Mouse (Mus musculus): Measurements from ENCODE around the gene Tchhl1. TPM values are rescaled to one million over a fixed set of nuclear protein-coding genes. Genes with fewer than 3 reads are reported as not detected.
"Not testable (repeated sequence)": the region's sequence is repeated elsewhere in the genome, so short reads cannot be mapped to it uniquely, and the experiment has no call there.

Gene Tchhl1
- not detected for total RNA-seq (2021)
- long read RNA-seq, experiment 1, result 0 reads
- long read RNA-seq, experiment 2, result 0 reads

- DNase-seq (ENCODE audit: low spot score), result no peak
These were observed at the start of gene Tchhl1 for GRCm38 (mm10) chr3:93468561-93468960. TSS of gene Tchhl1 (plus strand) at chr3:93468754.

- no peak for DNase-seq (ENCODE audit: low spot score)
These were observed 36.9 kb upstream of the Tchhl1 start for GRCm38 (mm10) chr3:93431673-93432072.

GRCm38 (mm10) chr3:93442030-93442429, 26.5 kb upstream of the Tchhl1 start, which contains the start of gene Tchh:
TSS of gene Tchh (plus strand) at chr3:93442330.
- no peak for DNase-seq (ENCODE audit: low spot score)

GRCm38 (mm10) chr3:93443501-93444101, 25.0 kb upstream of the Tchhl1 start:
- peak; percentile 3 for DNase-seq (ENCODE audit: low spot score)

GRCm38 (mm10) chr3:93444343-93445164, 24.0 kb upstream of the Tchhl1 start:
- DNase-seq (ENCODE audit: low spot score), result peak; percentile 53

- DNase-seq (ENCODE audit: low spot score), result peak; percentile 1
These were observed 23.3 kb upstream of the Tchhl1 start for GRCm38 (mm10) chr3:93445165-93445705.

GRCm38 (mm10) chr3:93446128-93446755, 22.3 kb upstream of the Tchhl1 start:
- DNase-seq (ENCODE audit: low spot score), result peak; percentile 1

- DNase-seq (ENCODE audit: low spot score), result not testable (repeated sequence)
These were observed 21.8 kb upstream of the Tchhl1 start for GRCm38 (mm10) chr3:93446756-93447137.

GRCm38 (mm10) chr3:93447138-93447841, 21.3 kb upstream of the Tchhl1 start:
- peak; percentile 24 for DNase-seq (ENCODE audit: low spot score)

- no peak for DNase-seq (ENCODE audit: low spot score)
These were observed 2.0 kb upstream of the Tchhl1 start for GRCm38 (mm10) chr3:93466556-93466955.

GRCm38 (mm10) chr3:93467130-93467529, 1.4 kb upstream of the Tchhl1 start:
- DNase-seq (ENCODE audit: low spot score), result no peak

- DNase-seq (ENCODE audit: low spot score), result no peak
These were observed 1.1 kb downstream of the Tchhl1 start for GRCm38 (mm10) chr3:93469629-93470028.

GRCm38 (mm10) chr3:93480053-93480452, 11.5 kb downstream of the Tchhl1 start:
- DNase-seq (ENCODE audit: low spot score), result no peak

GRCm38 (mm10) chr3:93481982-93482616, 13.5 kb downstream of the Tchhl1 start:
- no peak for DNase-seq (ENCODE audit: low spot score)

GRCm38 (mm10) chr3:93485611-93486010, 17.1 kb downstream of the Tchhl1 start:
- no peak for DNase-seq (ENCODE audit: low spot score)

- DNase-seq (ENCODE audit: low spot score), result no peak
These were observed 20.0 kb downstream of the Tchhl1 start for GRCm38 (mm10) chr3:93488541-93488940.

- DNase-seq (ENCODE audit: low spot score), result no peak
These were observed 23.6 kb downstream of the Tchhl1 start for GRCm38 (mm10) chr3:93492176-93492575.

GRCm38 (mm10) chr3:93493992-93494391, 25.4 kb downstream of the Tchhl1 start:
- peak; percentile 53 for DNase-seq (ENCODE audit: low spot score)

GRCm38 (mm10) chr3:93494774-93495173, 26.2 kb downstream of the Tchhl1 start:
- DNase-seq (ENCODE audit: low spot score), result not testable (repeated sequence)

- no peak for DNase-seq (ENCODE audit: low spot score)
These were observed 28.6 kb downstream of the Tchhl1 start for GRCm38 (mm10) chr3:93497131-93497530.

- DNase-seq (ENCODE audit: low spot score), result no peak
These were observed 30.6 kb downstream of the Tchhl1 start for GRCm38 (mm10) chr3:93499129-93499528.
